Mouse (Mus musculus) cerebellum, adult 2 months (tissue): Measurements from ENCODE around the gene Shb.

Source experiments
- CTCF ChIP-seq: fragments of 200-500 bp; IDR thresholded peaks from 2 replicates; pipeline ENCODE4 v1.5.1; 2011; ENCODE audit warnings: low read depth, mild to moderate bottlenecking, control low read depth, low read length, moderate library complexity, borderline replicate concordance; ENCODE audit not compliant: insufficient read depth
- POLR2A ChIP-seq: fragments of 200-500 bp; IDR thresholded peaks from 2 replicates; pipeline ENCODE4 v1.6.1; 2011; ENCODE audit warnings: low read length, control low read depth, borderline replicate concordance; ENCODE audit not compliant: insufficient read depth

GRCm38 (mm10) chr4:45473129-45473528 lies 59.1 kb downstream of the Shb start:
- TF ChIP-seq POLR2A (no peak), CTCF (no peak)
